Mouse (Mus musculus) spleen, adult 2 months (tissue): Measurements from ENCODE around the gene Akr1cl. TPM values are rescaled to one million over a fixed set of nuclear protein-coding genes. Genes with fewer than 3 reads are reported as not detected.
"Not testable (repeated sequence)": the region's sequence is repeated elsewhere in the genome, so short reads cannot be mapped to it uniquely, and the experiment has no call there.

Source experiments
- DNase-seq, 2 experiments: peaks; one replicate each; pipeline versions ENCODE4 v3.0.0 to v3.0.0-alpha.2; 2012 to 2021; ENCODE audit warnings: low spot score in 2 of 2, low read depth in 1 of 2
- H3K27ac ChIP-seq: fragments of 200-500 bp; 2 replicates; pipeline ENCODE4 v1.5.1; 2012; ENCODE audit warnings: low read length, inconsistent platforms; ENCODE audit not compliant: insufficient read depth
- H3K27me3 ChIP-seq: fragments of 200-500 bp; 2 replicates; pipeline ENCODE4 v1.6.1; 2012; ENCODE audit warnings: mild to moderate bottlenecking, moderate library complexity, low read length, inconsistent platforms; ENCODE audit not compliant: control insufficient read depth, insufficient read depth
- H3K36me3 ChIP-seq: fragments of 200-500 bp; 2 replicates; pipeline ENCODE4 v1.6.1; 2012; ENCODE audit warnings: mild to moderate bottlenecking, low read length, inconsistent platforms; ENCODE audit not compliant: control insufficient read depth, insufficient read depth
- H3K4me1 ChIP-seq: fragments of 200-500 bp; 2 replicates; pipeline ENCODE4 v1.6.1; 2011; ENCODE audit warnings: inconsistent platforms; ENCODE audit not compliant: control insufficient read depth, insufficient read depth, insufficient read length
- H3K4me3 ChIP-seq: fragments of 200-500 bp; 2 replicates; pipeline ENCODE4 v1.5.1; 2011; ENCODE audit warnings: mild to moderate bottlenecking, inconsistent platforms; ENCODE audit not compliant: insufficient read depth, insufficient read length; ENCODE audit errors: extremely low read depth
- CTCF ChIP-seq: fragments of 200-500 bp; IDR thresholded peaks from 2 replicates; pipeline ENCODE4 v1.5.1; 2011; ENCODE audit warnings: mild to moderate bottlenecking, inconsistent platforms; ENCODE audit not compliant: insufficient read depth, insufficient read length, insufficient replicate concordance; ENCODE audit errors: extremely low read depth
- POLR2A ChIP-seq: fragments of 200-500 bp; IDR thresholded peaks from 2 replicates; pipeline ENCODE4 v1.6.1; 2011; ENCODE audit warnings: low read depth, low read length, inconsistent platforms
- WGBS: fragments of 180-500 bp; shearing (Covaris S2); methylation state at CpG from one replicate; pipeline ENCODE4 v1.1.7; 2018; 5-methylcytosine and 5-hydroxymethylcytosine counted together
- polyA plus RNA-seq: library from polyadenylated mRNA; depleted of rRNA; stranded (reverse); fragments of >200 nt; gene quantifications from 2 replicates; pipeline ENCODE4 v1.2.3, GENCODE M21; 2012

Akr1cl gene
- polyA plus RNA-seq, 1 experiment, result 0.26 TPM

GRCm38 (mm10) chr1:65052140-65052539, 19.6 kb upstream of the Akr1cl start:
- Histone ChIP-seq H3K36me3 (no peaks in the 10 kb centered on the region), H3K4me3 (no peak overlapping the region), H3K4me1 (no peaks in the 10 kb centered on the region), H3K27ac (no peak overlapping the region), H3K27me3 (no peaks in the 10 kb centered on the region)
- DNase-seq, result no peak
- TF ChIP-seq POLR2A (no peak), CTCF (no peak)
- WGBS, result 58% methylated on average over 2 of the region's 2 CpGs

- WGBS, result 85% methylated on average over 7 of the region's 7 CpGs
- no peak overlapping the region for H3K27ac ChIP-seq
- no peak overlapping the region for H3K4me3 ChIP-seq
- TF ChIP-seq POLR2A (no peak), CTCF (no peak)
- H3K27me3 ChIP-seq, result no peaks in the 10 kb centered on the region
- DNase-seq, result no peak
- no peaks in the 10 kb centered on the region for H3K4me1 ChIP-seq
- H3K36me3 ChIP-seq, result no peaks in the 10 kb centered on the region
These were observed 19.1 kb upstream of the Akr1cl start for GRCm38 (mm10) chr1:65051696-65052095.

GRCm38 (mm10) chr1:65050952-65051351, 18.4 kb upstream of the Akr1cl start, which contains the start of gene Cryge:
Gene Cryge, minus strand, starts transcription at chr1:65051149.
- not testable (repeated sequence) for DNase-seq, H3K27me3 ChIP-seq, H3K36me3 ChIP-seq, H3K4me3 ChIP-seq, H3K27ac ChIP-seq, H3K4me1 ChIP-seq
- 88% methylated on average over 11 of the region's 12 CpGs for WGBS

- no peaks in the 10 kb centered on the region for H3K36me3 ChIP-seq
- no peaks in the 10 kb centered on the region for H3K4me1 ChIP-seq
- DNase-seq, result no peak
- H3K27ac ChIP-seq, result no peak overlapping the region
- H3K4me3 ChIP-seq, result no peak overlapping the region
- WGBS, result 73% methylated on average over 12 of the region's 12 CpGs
- H3K27me3 ChIP-seq, result no peaks in the 10 kb centered on the region
- TF ChIP-seq CTCF, result no peak
- TF ChIP-seq POLR2A, result no peak
These were observed 16.2 kb upstream of the Akr1cl start for GRCm38 (mm10) chr1:65048781-65049180.

- H3K27ac ChIP-seq, result no peak overlapping the region
- no peaks in the 10 kb centered on the region for H3K27me3 ChIP-seq
- no peak for DNase-seq
- no peaks in the 10 kb centered on the region for H3K36me3 ChIP-seq
- WGBS, result 35% methylated on average over 8 of the region's 8 CpGs
- no peak for TF ChIP-seq CTCF
- TF ChIP-seq POLR2A, result no peak
- H3K4me1 ChIP-seq, result no peaks in the 10 kb centered on the region
- H3K4me3 ChIP-seq, result no peak overlapping the region
These were observed 14.0 kb upstream of the Akr1cl start for GRCm38 (mm10) chr1:65046401-65047109.

GRCm38 (mm10) chr1:65043433-65043832, 10.9 kb upstream of the Akr1cl start:
- no peak overlapping the region for H3K27ac ChIP-seq
- TF ChIP-seq POLR2A (no peak), CTCF (no peak)
- H3K36me3 ChIP-seq, result no peaks in the 10 kb centered on the region
- no peak overlapping the region for H3K4me3 ChIP-seq
- no peak for DNase-seq
- no peaks in the 10 kb centered on the region for H3K27me3 ChIP-seq
- WGBS, result 85% methylated on average over 2 of the region's 2 CpGs
- no peaks in the 10 kb centered on the region for H3K4me1 ChIP-seq

- WGBS, result 95% methylated on average over 3 of the region's 3 CpGs
- H3K4me3 ChIP-seq, result no peak overlapping the region
- TF ChIP-seq POLR2A, result no peak
- no peak for TF ChIP-seq CTCF
- H3K4me1 ChIP-seq, result no peaks in the 10 kb centered on the region
- no peak overlapping the region for H3K27ac ChIP-seq
- H3K36me3 ChIP-seq, result no peaks in the 10 kb centered on the region
- no peak for DNase-seq
- no peaks in the 10 kb centered on the region for H3K27me3 ChIP-seq
These were observed 9.3 kb upstream of the Akr1cl start for GRCm38 (mm10) chr1:65041837-65042236.
